Comparison of ENCODE assay signal across 9 mouse cellular contexts in the genomic region with DNA sequence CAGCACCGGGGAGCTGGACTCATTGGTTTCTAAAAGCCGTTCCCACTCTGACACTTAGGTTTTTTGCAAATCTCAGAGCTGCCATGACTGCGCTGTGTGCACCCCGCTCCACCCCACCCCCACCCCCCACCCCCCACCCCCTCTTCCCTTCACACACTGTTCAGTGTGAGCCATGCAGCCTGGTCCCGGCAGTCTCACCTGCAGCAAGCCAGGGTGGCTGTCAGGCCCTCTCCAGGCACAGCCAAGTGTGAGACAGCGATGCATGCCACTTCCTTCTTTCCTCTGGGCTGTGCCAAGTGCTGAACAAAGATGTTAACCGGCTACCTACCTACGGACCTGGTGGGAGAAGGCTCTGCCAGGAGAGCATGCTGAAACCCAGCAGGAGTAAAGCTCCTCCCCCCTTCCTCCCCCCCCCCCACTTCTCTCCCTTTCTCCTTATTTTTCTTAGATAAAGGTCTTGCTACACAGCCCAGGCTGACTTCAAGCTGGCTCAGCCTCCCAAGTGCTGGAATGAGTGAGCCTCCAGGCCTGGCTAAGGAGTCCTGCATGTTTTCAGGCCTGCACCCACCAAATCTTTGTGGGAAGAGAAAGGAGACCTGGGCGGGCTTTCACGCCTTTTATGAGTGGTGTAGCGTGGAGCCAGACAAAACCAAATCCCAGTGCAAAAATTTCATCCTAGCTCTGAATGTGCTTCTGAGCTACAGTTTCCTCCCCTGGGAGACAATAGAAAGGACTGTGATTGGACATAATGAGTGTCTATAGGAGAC. TPM values are rescaled to one million over a fixed set of nuclear protein-coding genes. Genes with fewer than 3 reads are reported as not detected.
DNase-seq lines count a peak whose midpoint lies in the region; ATAC-seq and TF ChIP-seq lines count a peak whose summit lies in the region.
"Had no signal": no experiment of that assay in that cellular context is flagged by ENCODE, and none has a peak within 500 bp of the region (broad histone marks: within the 10 kb centered on the region; RNA-seq: fewer than 3 reads in every experiment).

No protein-coding gene starts in this region.

- 26% methylated on average over 11 of the region's 11 CpGs for WGBS in heart, embryonic 10.5 days
- WGBS in stomach, embryonic 15.5 days: 47% methylated on average over 11 of the region's 11 CpGs
- WGBS in stomach, postnatal 0 days: 37% methylated on average over 11 of the region's 11 CpGs
- WGBS in stomach, embryonic 16.5 days: 39% methylated on average over 11 of the region's 11 CpGs

- intact Hi-C loops in heart, postnatal 10 days (cut with DNase I): loop anchor here (5.0 kb wide), 1 partner anchor 192 kb away; a partner anchor contains a TSS

- H3K9me3 ChIP-seq in heart, embryonic 10.5 days: no peaks in the 10 kb centered on the region
- H3K9me3 ChIP-seq in stomach, embryonic 15.5 days: no peaks in the 10 kb centered on the region
- no peaks in the 10 kb centered on the region for H3K9me3 ChIP-seq in stomach, postnatal 0 days (ENCODE audit: control insufficient read depth, low read length)
- no peaks in the 10 kb centered on the region for H3K9me3 ChIP-seq in stomach, embryonic 16.5 days (replicated peaks; ENCODE audit: control insufficient read depth, low read length)

- no peaks in the 10 kb centered on the region for H3K36me3 ChIP-seq in heart, embryonic 10.5 days
- H3K36me3 ChIP-seq in stomach, embryonic 15.5 days: no peaks in the 10 kb centered on the region
- H3K36me3 ChIP-seq in stomach, postnatal 0 days (ENCODE audit: control insufficient read depth, insufficient read depth, low read length): no peaks in the 10 kb centered on the region
- H3K36me3 ChIP-seq in stomach, embryonic 16.5 days (ENCODE audit: control insufficient read depth, insufficient read depth, low read length): no peaks in the 10 kb centered on the region

- no peak overlapping the region for H3K4me3 ChIP-seq in heart, embryonic 10.5 days
- no peak overlapping the region for H3K4me3 ChIP-seq in stomach, embryonic 15.5 days (replicated peaks)
- H3K4me3 ChIP-seq in stomach, postnatal 0 days (ENCODE audit: low read depth, low read length): no peak overlapping the region
- H3K4me3 ChIP-seq in stomach, embryonic 16.5 days (replicated peaks; ENCODE audit: low read length): no peak overlapping the region

- peak; percentile 31 to 44 for DNase-seq in heart, adult 18-20 months
- DNase-seq in heart, embryonic 10.5 days (ENCODE audit: low spot score): no peak
- DNase-seq in stomach, postnatal 0 days (ENCODE audit: low spot score): no peak
- DNase-seq in heart, postnatal 10 days: peak; percentile 37 to 38
- DNase-seq in retina, postnatal 1 day: no peak
- DNase-seq in left cerebral cortex, adult 18-20 months (ENCODE audit: low spot score in 2 of 2): no peak

- ATAC-seq in stomach, embryonic 15.5 days (ENCODE audit: insufficient read depth, low FRiP score, low read depth): 0 out of 2 replicates have a peak, but pooled peaks have one; percentile 42
- no peak for ATAC-seq in stomach, postnatal 0 days (ENCODE audit: low FRiP score, low TSS enrichment)
- ATAC-seq in stomach, embryonic 16.5 days (ENCODE audit: insufficient read depth, low FRiP score): peak; percentile 46; the same call in 1 of the 2 replicates

- no peak overlapping the region for H3K27ac ChIP-seq in heart, embryonic 10.5 days
- H3K27ac ChIP-seq in stomach, embryonic 15.5 days: no peak overlapping the region
- H3K27ac ChIP-seq in stomach, postnatal 0 days (replicated peaks): no peak overlapping the region
- 0 out of 2 replicates have a peak overlapping the region, but pooled peaks have one; percentile 30 for H3K27ac ChIP-seq in stomach, embryonic 16.5 days (ENCODE audit: low read length)

- no peak overlapping the region for H3K4me2 ChIP-seq in stomach, embryonic 15.5 days
- no peak overlapping the region for H3K4me2 ChIP-seq in stomach, postnatal 0 days (replicated peaks; ENCODE audit: low read depth)
- H3K4me2 ChIP-seq in stomach, embryonic 16.5 days (ENCODE audit: low read depth, low read length): no peak overlapping the region

- peaks cover 24% of the 10 kb centered on the region for H3K27me3 ChIP-seq in heart, embryonic 10.5 days (ENCODE audit: insufficient read depth, poor library complexity, severe bottlenecking)
- 0 out of 2 replicates have a peak, but pooled peaks cover 4% of the 10 kb centered on the region for H3K27me3 ChIP-seq in stomach, embryonic 15.5 days (replicated peaks)
- no peaks in the 10 kb centered on the region for H3K27me3 ChIP-seq in stomach, postnatal 0 days (ENCODE audit: control insufficient read depth, insufficient read depth, low read length)
- H3K27me3 ChIP-seq in stomach, embryonic 16.5 days (ENCODE audit: control insufficient read depth, insufficient read depth, low read length): no peaks in the 10 kb centered on the region

- TF ChIP-seq EP300 in stomach, postnatal 0 days (optimal IDR thresholded peaks at IDR 0.05): no peak

- no peak for TF ChIP-seq CTCF in stomach, postnatal 0 days (IDR thresholded peaks at IDR 0.05; ENCODE audit: low read depth)

- H3K4me1 ChIP-seq in heart, embryonic 10.5 days: peaks cover 22% of the 10 kb centered on the region
- no peaks in the 10 kb centered on the region for H3K4me1 ChIP-seq in stomach, embryonic 15.5 days
- no peaks in the 10 kb centered on the region; the same call in 1 of the 2 replicates for H3K4me1 ChIP-seq in stomach, postnatal 0 days (replicated peaks; ENCODE audit: control insufficient read depth, insufficient read depth)
- peaks cover 6% of the 10 kb centered on the region; the same call in 1 of the 2 replicates for H3K4me1 ChIP-seq in stomach, embryonic 16.5 days (ENCODE audit: control insufficient read depth, insufficient read depth, low read length)

- no peak overlapping the region for H3K9ac ChIP-seq in stomach, embryonic 15.5 days
- H3K9ac ChIP-seq in stomach, postnatal 0 days (ENCODE audit: low read length): no peak overlapping the region
- no peak overlapping the region for H3K9ac ChIP-seq in stomach, embryonic 16.5 days (ENCODE audit: low read length)

RNA-seq across cellular contexts. Expression of a gene that starts 7.5 kb away (rescaled TPM):
- not detected for total RNA-seq in heart, adult 18-20 months (2021)
- 0.05 and 0.19 TPM in 2 replicates for polyA plus RNA-seq in heart, embryonic 10.5 days (2016; fragmentation: Nextera tagmentation; extraction: Ambion mirVana)
- 0.30 and 0.31 TPM in 2 replicates for polyA plus RNA-seq in stomach, embryonic 15.5 days (2015; fragmentation: Nextera tagmentation; extraction: Ambion mirVana)
- polyA plus RNA-seq in stomach, postnatal 0 days (2015; fragmentation: Nextera tagmentation; extraction: Ambion mirVana): 0.06 and 0.34 TPM in 2 replicates
- not detected for total RNA-seq in heart, postnatal 10 days (2021)
- 0.27 and 0.34 TPM in 2 replicates for polyA plus RNA-seq in stomach, embryonic 16.5 days (2015; fragmentation: Nextera tagmentation; extraction: Ambion mirVana)
- total RNA-seq in left cerebral cortex, adult 18-20 months (2021): 1 to 10 TPM; 5.7 to 5.9 TPM
- total RNA-seq: gastrocnemius, adult 18-20 months had no signal

RNA-seq across cellular contexts. Expression of a gene that starts 31.3 kb away (rescaled TPM):
- under 1 TPM; 0.15 to 0.21 TPM for total RNA-seq in heart, adult 18-20 months (2021)
- polyA plus RNA-seq in heart, embryonic 10.5 days (2016; fragmentation: Nextera tagmentation; extraction: Ambion mirVana): 0.18 TPM in 1 of 2 replicates, not detected in the other
- 0.32 and 0.41 TPM in 2 replicates for polyA plus RNA-seq in stomach, embryonic 15.5 days (2015; fragmentation: Nextera tagmentation; extraction: Ambion mirVana)
- polyA plus RNA-seq in stomach, postnatal 0 days (2015; fragmentation: Nextera tagmentation; extraction: Ambion mirVana): 0.33 and 0.40 TPM in 2 replicates
- total RNA-seq in heart, postnatal 10 days (2021): under 1 TPM; 0.55 to 0.62 TPM
- polyA plus RNA-seq in stomach, embryonic 16.5 days (2015; fragmentation: Nextera tagmentation; extraction: Ambion mirVana): 0.19 and 0.21 TPM in 2 replicates
- under 1 TPM; 0.21 to 0.70 TPM for total RNA-seq in left cerebral cortex, adult 18-20 months (2021)

RNA-seq across cellular contexts. Expression of a gene that starts 38.8 kb away (rescaled TPM):
- total RNA-seq in heart, adult 18-20 months (2021): 10 to 100 TPM; 29.3 to 38.1 TPM
- polyA plus RNA-seq in heart, embryonic 10.5 days (2016; fragmentation: Nextera tagmentation; extraction: Ambion mirVana): 96.4 and 126 TPM in 2 replicates
- 106 and 110 TPM in 2 replicates for polyA plus RNA-seq in stomach, embryonic 15.5 days (2015; fragmentation: Nextera tagmentation; extraction: Ambion mirVana)
- polyA plus RNA-seq in stomach, postnatal 0 days (2015; fragmentation: Nextera tagmentation; extraction: Ambion mirVana): 54.6 and 67.8 TPM in 2 replicates
- total RNA-seq in heart, postnatal 10 days (2021): 10 to 100 TPM; 58.3 to 69.0 TPM
- polyA plus RNA-seq in stomach, embryonic 16.5 days (2015; fragmentation: Nextera tagmentation; extraction: Ambion mirVana): 88.7 and 90.1 TPM in 2 replicates
- total RNA-seq in left cerebral cortex, adult 18-20 months (2021): 10 to 100 TPM; 83.9 to 88.2 TPM

Comparison
In these comparisons a context has a peak if more than half of its experiments do, and no peak if none do; other contexts are left out.
1. DNase-seq: peak in heart, adult 18-20 months (2 of 2) and heart, postnatal 10 days (2 of 2); none in heart, embryonic 10.5 days (single experiment), stomach, postnatal 0 days (single experiment), retina, postnatal 1 day (single experiment) and left cerebral cortex, adult 18-20 months (0 of 2).